Mouse (Mus musculus) small intestine, adult 2 months (tissue): ENCODE results near the gene Rps27rt.

Experiments used
- CTCF ChIP-seq: fragments of 200-500 bp; IDR thresholded peaks from 2 replicates; pipeline ENCODE4 v1.5.1; 2012; ENCODE audit warnings: low read depth, mild to moderate bottlenecking, control low read depth, inconsistent platforms, low read length, moderate library complexity, mixed read lengths; ENCODE audit not compliant: insufficient replicate concordance, insufficient read length; ENCODE audit errors: extremely low read depth
- POLR2A ChIP-seq: fragments of 200-500 bp; IDR thresholded peaks from 2 replicates; pipeline ENCODE4 v1.6.1; 2012; ENCODE audit warnings: low read depth, mild to moderate bottlenecking, control low read depth, inconsistent platforms, low read length, moderate library complexity

DNA sequence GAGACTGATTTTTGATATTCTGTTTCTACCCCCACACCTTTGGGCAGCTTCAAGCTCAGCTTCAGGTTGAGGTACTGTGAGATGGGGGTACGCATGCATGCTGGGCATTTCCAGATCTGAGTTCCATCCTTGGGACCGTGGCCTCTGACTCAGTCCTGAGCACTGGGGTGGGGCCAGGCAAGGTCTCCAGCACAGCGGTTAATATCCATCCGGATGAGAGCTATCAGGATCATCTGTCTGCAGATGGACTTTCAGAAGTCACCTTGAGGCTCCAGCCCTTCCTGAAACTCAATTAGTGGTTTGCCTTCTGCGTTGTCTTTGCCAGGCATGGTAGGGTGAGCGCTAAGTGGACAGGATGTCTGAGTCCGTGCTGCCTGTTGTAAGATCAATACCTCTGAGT, 37.6 kb upstream of the Rps27rt start:
- no peak for TF ChIP-seq CTCF
- no peak for TF ChIP-seq POLR2A
